Mouse (Mus musculus) small intestine, adult 2 months (tissue): ENCODE results near the gene Cep41. TPM values are rescaled to one million over a fixed set of nuclear protein-coding genes. Genes with fewer than 3 reads are reported as not detected.

ENCODE experiments used
- H3K27ac ChIP-seq: fragments of 200-500 bp; 2 replicates; pipeline ENCODE4 v1.5.1; 2012; ENCODE audit warnings: low read depth, low read length, control low read depth, inconsistent platforms; ENCODE audit not compliant: insufficient read depth
- H3K27me3 ChIP-seq: fragments of 200-500 bp; 2 replicates; pipeline ENCODE4 v1.6.1; 2012; ENCODE audit warnings: mild to moderate bottlenecking, moderate library complexity, low read length, inconsistent platforms; ENCODE audit not compliant: control insufficient read depth, insufficient read depth
- H3K36me3 ChIP-seq: fragments of 200-500 bp; 2 replicates; pipeline ENCODE4 v1.6.1; 2012; ENCODE audit warnings: mild to moderate bottlenecking, low read length, control low read depth, inconsistent platforms; ENCODE audit not compliant: control insufficient read depth, insufficient read depth
- H3K4me1 ChIP-seq: fragments of 200-500 bp; 2 replicates; pipeline ENCODE4 v1.6.1; 2012; ENCODE audit warnings: low read length, inconsistent platforms, mixed read lengths; ENCODE audit not compliant: control insufficient read depth, insufficient read depth, insufficient read length
- H3K4me3 ChIP-seq: fragments of 200-500 bp; 2 replicates; pipeline ENCODE4 v1.5.1; 2012; ENCODE audit warnings: low read depth, mild to moderate bottlenecking, control low read depth, inconsistent platforms, low read length, moderate library complexity
- CTCF ChIP-seq: fragments of 200-500 bp; IDR thresholded peaks from 2 replicates; pipeline ENCODE4 v1.5.1; 2012; ENCODE audit warnings: low read depth, mild to moderate bottlenecking, control low read depth, inconsistent platforms, low read length, moderate library complexity, mixed read lengths; ENCODE audit not compliant: insufficient replicate concordance, insufficient read length; ENCODE audit errors: extremely low read depth
- POLR2A ChIP-seq: fragments of 200-500 bp; IDR thresholded peaks from 2 replicates; pipeline ENCODE4 v1.6.1; 2012; ENCODE audit warnings: low read depth, mild to moderate bottlenecking, control low read depth, inconsistent platforms, low read length, moderate library complexity
- WGBS: fragments of 180-500 bp; shearing (Covaris S2); methylation state at CpG from one replicate; pipeline ENCODE4 v1.1.7; 2018; 5-methylcytosine and 5-hydroxymethylcytosine counted together
- polyA plus RNA-seq: library from polyadenylated mRNA; depleted of rRNA; stranded (reverse); fragments of >200 nt; gene quantifications from 2 replicates; pipeline ENCODE4 v1.2.3, GENCODE M21; 2012

Cep41 gene
- polyA plus RNA-seq, 1 experiment = 0.99 TPM

- WGBS = 92% methylated on average over 7 of the region's 7 CpGs
- H3K27ac ChIP-seq = no peak overlapping the region
- no peaks in the 10 kb centered on the region for H3K4me1 ChIP-seq
- H3K27me3 ChIP-seq = no peaks in the 10 kb centered on the region
- H3K36me3 ChIP-seq = no peaks in the 10 kb centered on the region
- no peak overlapping the region for H3K4me3 ChIP-seq
- TF ChIP-seq POLR2A (no peak), CTCF (no peak)
Observed at GRCm38 (mm10) chr6:30680442-30680841, 13.1 kb downstream of the Cep41 start.

GRCm38 (mm10) chr6:30679567-30679966, 14.0 kb downstream of the Cep41 start:
- 77% methylated on average over 5 of the region's 5 CpGs for WGBS
- no peaks in the 10 kb centered on the region for H3K36me3 ChIP-seq
- no peak overlapping the region for H3K4me3 ChIP-seq
- TF ChIP-seq CTCF = no peak
- TF ChIP-seq POLR2A = no peak
- no peaks in the 10 kb centered on the region for H3K27me3 ChIP-seq
- H3K27ac ChIP-seq = no peak overlapping the region
- H3K4me1 ChIP-seq = no peaks in the 10 kb centered on the region

GRCm38 (mm10) chr6:30678482-30678881, 15.1 kb downstream of the Cep41 start:
- WGBS = 89% methylated on average over 6 of the region's 6 CpGs
- H3K27me3 ChIP-seq = no peaks in the 10 kb centered on the region
- TF ChIP-seq POLR2A (no peak), CTCF (no peak)
- H3K4me1 ChIP-seq = peaks cover 2% of the 10 kb centered on the region; the same call in 1 of the 2 replicates
- no peaks in the 10 kb centered on the region for H3K36me3 ChIP-seq
- H3K27ac ChIP-seq = no peak overlapping the region
- no peak overlapping the region for H3K4me3 ChIP-seq

- Histone ChIP-seq H3K27ac (no peak overlapping the region), H3K4me3 (no peak overlapping the region), H3K27me3 (no peaks in the 10 kb centered on the region), H3K36me3 (no peaks in the 10 kb centered on the region), H3K4me1 (peaks cover 2% of the 10 kb centered on the region; the same call in 1 of the 2 replicates)
- TF ChIP-seq CTCF (no peak), POLR2A (no peak)
- 94% methylated on average over 9 of the region's 9 CpGs for WGBS
Observed at GRCm38 (mm10) chr6:30677591-30677990, 16.0 kb downstream of the Cep41 start.

GRCm38 (mm10) chr6:30676506-30676905, 17.0 kb downstream of the Cep41 start:
- Histone ChIP-seq H3K36me3 (no peaks in the 10 kb centered on the region), H3K4me1 (peaks cover 2% of the 10 kb centered on the region; the same call in 1 of the 2 replicates), H3K27me3 (no peaks in the 10 kb centered on the region), H3K27ac (no peak overlapping the region), H3K4me3 (no peak overlapping the region)
- whole genome bisulfite sequencing = 90% methylated on average over 6 of the region's 6 CpGs
- TF ChIP-seq CTCF (no peak), POLR2A (no peak)

GRCm38 (mm10) chr6:30675281-30675771, 18.2 kb downstream of the Cep41 start:
- Histone ChIP-seq H3K4me1 (peaks cover 2% of the 10 kb centered on the region; the same call in 1 of the 2 replicates), H3K27ac (no peak overlapping the region), H3K4me3 (no peak overlapping the region), H3K36me3 (no peaks in the 10 kb centered on the region), H3K27me3 (no peaks in the 10 kb centered on the region)
- WGBS = 75% methylated on average over 11 of the region's 11 CpGs
- no peak for TF ChIP-seq CTCF
- no peak for TF ChIP-seq POLR2A

- H3K27me3 ChIP-seq = no peaks in the 10 kb centered on the region
- peaks cover 2% of the 10 kb centered on the region; the same call in 1 of the 2 replicates for H3K4me1 ChIP-seq
- H3K27ac ChIP-seq = no peak overlapping the region
- WGBS = 60% methylated on average over 9 of the region's 9 CpGs
- TF ChIP-seq CTCF (no peak), POLR2A (no peak)
- no peak overlapping the region for H3K4me3 ChIP-seq
- H3K36me3 ChIP-seq = no peaks in the 10 kb centered on the region
Observed at GRCm38 (mm10) chr6:30674714-30675280, 18.8 kb downstream of the Cep41 start.

- Histone ChIP-seq H3K27me3 (no peaks in the 10 kb centered on the region), H3K4me1 (peaks cover 2% of the 10 kb centered on the region; the same call in 1 of the 2 replicates), H3K4me3 (no peak overlapping the region), H3K27ac (no peak overlapping the region), H3K36me3 (no peaks in the 10 kb centered on the region)
- 41% methylated on average over 14 of the region's 14 CpGs for WGBS
- no peak for TF ChIP-seq POLR2A
- no peak for TF ChIP-seq CTCF
Observed at GRCm38 (mm10) chr6:30673764-30674561, 19.6 kb downstream of the Cep41 start.
